Mouse (Mus musculus): Measurements from ENCODE around the gene Nwd2.

GRCm38 (mm10) chr5:63816643-63817042 lies 167.7 kb downstream of the Nwd2 start:
- TF ChIP-seq POLR2A (IDR thresholded peaks at IDR 0.05; ENCODE audit: borderline replicate concordance, control insufficient read depth, low read depth, low read length), result no peak
- no peak for TF ChIP-seq CTCF (IDR thresholded peaks at IDR 0.05; ENCODE audit: control insufficient read depth, insufficient read depth, low read length)

Measured in bone marrow, adult 2 months (tissue).